ENCODE assay signal across 29 mouse cellular contexts in the genomic region with DNA sequence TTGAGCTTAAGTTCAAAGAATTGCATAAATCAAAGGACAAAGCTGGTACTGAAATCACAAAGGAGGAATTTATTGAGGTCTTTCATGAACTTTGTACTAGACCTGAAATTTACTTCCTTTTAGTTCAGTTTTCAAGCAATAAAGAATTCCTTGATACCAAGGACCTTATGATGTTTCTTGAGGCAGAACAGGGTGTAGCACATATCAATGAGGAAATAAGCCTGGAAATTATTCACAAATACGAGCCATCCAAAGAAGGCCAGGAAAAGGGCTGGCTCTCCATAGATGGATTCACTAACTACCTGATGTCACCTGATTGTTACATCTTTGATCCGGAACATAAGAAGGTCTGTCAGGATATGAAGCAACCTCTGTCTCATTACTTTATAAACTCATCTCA.
"Had no signal": no experiment of that assay in that cellular context is flagged by ENCODE, and none has a peak within 500 bp of the region (broad histone marks: within the 10 kb centered on the region; RNA-seq: fewer than 3 reads in every experiment).

No protein-coding gene starts in this region.

- H3K9me3 ChIP-seq: embryonic facial prominence, embryonic 10.5 days; embryonic facial prominence, embryonic 12.5 days; embryonic facial prominence, embryonic 13.5 days; embryonic facial prominence, embryonic 15.5 days; forebrain, embryonic 10.5 days; forebrain, embryonic 12.5 days; forebrain, embryonic 13.5 days; forebrain, embryonic 15.5 days had no signal

- H3K36me3 ChIP-seq: embryonic facial prominence, embryonic 12.5 days had no signal

- H3K4me1 ChIP-seq: embryonic facial prominence, embryonic 10.5 days; embryonic facial prominence, embryonic 12.5 days; embryonic facial prominence, embryonic 13.5 days; embryonic facial prominence, embryonic 15.5 days; forebrain, embryonic 10.5 days; forebrain, embryonic 15.5 days had no signal

- ATAC-seq: forebrain, embryonic 13.5 days; forebrain, embryonic 14.5 days; forebrain, embryonic 15.5 days; forebrain, embryonic 16.5 days; forebrain, postnatal 0 days had no signal

- H3K4me2 ChIP-seq: embryonic facial prominence, embryonic 12.5 days; embryonic facial prominence, embryonic 13.5 days; embryonic facial prominence, embryonic 15.5 days; forebrain, embryonic 12.5 days; forebrain, embryonic 13.5 days; forebrain, embryonic 15.5 days had no signal

- H3K27me3 ChIP-seq: embryonic facial prominence, embryonic 12.5 days; embryonic facial prominence, embryonic 13.5 days; embryonic facial prominence, embryonic 15.5 days; forebrain, embryonic 12.5 days; forebrain, embryonic 13.5 days; forebrain, embryonic 15.5 days had no signal

- H3K27ac ChIP-seq: embryonic facial prominence, embryonic 10.5 days; embryonic facial prominence, embryonic 12.5 days; embryonic facial prominence, embryonic 13.5 days; embryonic facial prominence, embryonic 15.5 days; forebrain, embryonic 10.5 days; forebrain, embryonic 12.5 days; forebrain, embryonic 13.5 days; forebrain, embryonic 15.5 days; gastrocnemius, adult 2 months; heart, adult 2 months had no signal

- H3K9ac ChIP-seq: embryonic facial prominence, embryonic 12.5 days; embryonic facial prominence, embryonic 13.5 days; embryonic facial prominence, embryonic 15.5 days; forebrain, embryonic 12.5 days; forebrain, embryonic 13.5 days; forebrain, embryonic 15.5 days; forebrain, postnatal 0 days had no signal

- H3K4me3 ChIP-seq: embryonic facial prominence, embryonic 10.5 days; embryonic facial prominence, embryonic 12.5 days; embryonic facial prominence, embryonic 13.5 days; embryonic facial prominence, embryonic 15.5 days; erythroblast, embryonic 14.5 days; forebrain, embryonic 10.5 days; forebrain, embryonic 12.5 days; forebrain, embryonic 13.5 days; forebrain, embryonic 15.5 days; gastrocnemius, adult 2 months; heart, adult 2 months had no signal

- DNase-seq: cerebellum, adult 18-20 months; cerebellum, adult 2 months; cerebellum, adult 8-10 months; cerebellum, adult 9-10 months; cerebellum, postnatal 10 days; cerebellum, postnatal 14 days; cerebellum, postnatal 25 days; cerebellum, postnatal 36 days; embryo, embryonic 11 days; forebrain, postnatal 0 days; gastrocnemius, adult 2 months; gastrocnemius, postnatal 10 days; gastrocnemius, postnatal 14 days; gastrocnemius, postnatal 25 days; gastrocnemius, postnatal 36 days; heart, adult 11 months; heart, adult 18-20 months; heart, adult 2 months had no signal
